Mouse (Mus musculus) lung, postnatal 25 days (tissue): ENCODE results near the gene Susd4.
A peak's percentile ranks its signal among the peaks of the same experiment; 100 is the strongest.

ENCODE experiments used
- DNase-seq: peaks from one replicate; pipeline ENCODE4 v3.0.0; 2022; ENCODE audit warnings: low spot score

Susd4 gene

DNA sequence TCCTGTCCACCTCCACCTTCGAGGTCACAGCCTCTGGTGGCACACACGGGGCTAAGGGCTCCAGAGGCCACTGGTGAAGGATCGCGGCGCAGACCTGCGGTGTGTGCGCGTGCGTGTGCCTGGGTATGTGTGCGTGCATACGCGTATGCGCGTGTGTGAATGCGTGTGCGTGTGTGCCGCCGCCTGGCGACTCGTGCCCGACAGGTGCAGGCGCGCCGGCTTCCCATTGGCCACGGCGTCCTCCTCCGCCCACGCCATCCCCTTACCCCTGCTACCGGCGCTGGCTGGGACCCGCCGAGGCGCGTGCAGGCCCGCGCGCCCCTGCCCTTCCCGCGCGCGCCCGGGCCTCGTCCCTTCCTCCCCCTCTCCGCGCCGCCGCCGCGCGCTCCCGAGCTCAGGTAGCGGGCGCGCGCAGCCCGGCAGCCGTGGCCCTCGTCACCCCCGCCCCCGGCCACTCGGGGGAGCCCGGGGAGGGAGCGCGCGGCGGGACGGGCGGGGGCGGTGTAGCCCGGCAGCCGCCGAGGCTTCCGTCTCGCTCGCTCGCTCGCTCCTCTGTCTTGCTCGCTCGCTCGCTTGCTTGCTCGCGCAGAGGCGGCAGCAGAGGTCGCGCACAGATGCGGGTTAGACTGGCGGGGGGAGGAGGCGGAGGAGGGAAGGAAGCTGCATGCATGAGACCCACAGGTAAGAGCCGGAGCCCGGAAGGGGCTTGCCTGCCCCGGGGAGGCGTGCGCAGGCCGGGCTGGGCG, at the start of gene Susd4:
TSS of gene Susd4 (plus strand) at position 145 of the 746 bp plus-strand sequence.
- DNase-seq, result peak; percentile 42

DNA sequence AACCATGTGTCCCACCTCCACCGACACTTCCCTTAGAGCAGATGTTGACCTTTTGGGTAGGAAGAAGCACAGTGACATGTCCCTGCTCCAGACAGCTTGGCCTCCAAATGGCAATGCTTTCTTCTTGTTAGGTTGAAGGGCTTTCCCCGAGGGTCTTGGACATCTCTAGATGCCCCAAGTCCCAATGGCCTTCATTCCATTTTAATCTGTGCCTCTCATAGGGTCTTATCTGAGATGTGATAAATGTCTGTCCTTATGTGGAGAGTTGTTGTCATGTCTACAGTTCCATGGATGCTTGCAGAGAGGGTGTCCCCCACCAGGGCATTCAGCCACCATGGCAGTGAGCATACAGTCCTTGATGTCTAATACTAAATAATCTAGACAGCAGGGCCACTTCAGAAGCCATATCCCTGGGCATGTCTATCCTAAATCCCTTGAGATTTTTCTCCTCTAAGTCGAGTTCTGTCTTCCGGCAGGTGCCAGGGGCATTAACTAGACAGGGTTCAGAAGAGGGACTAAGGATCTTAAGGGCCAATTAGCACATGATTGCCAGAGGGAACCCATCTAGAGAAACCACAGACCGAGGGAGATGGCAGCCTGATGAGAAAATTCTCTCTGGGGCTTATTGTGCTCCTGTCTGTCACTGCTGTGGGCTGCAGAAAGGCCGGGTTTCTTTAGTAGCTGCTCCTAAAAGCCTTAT, 49.3 kb upstream of the Susd4 start:
- DNase-seq, result no peak

- DNase-seq, result no peak
These were observed 36.1 kb upstream of the Susd4 start for GRCm38 (mm10) chr1:182727541-182727940.

GRCm38 (mm10) chr1:182729002-182729401, 34.7 kb upstream of the Susd4 start:
- no peak for DNase-seq

DNA sequence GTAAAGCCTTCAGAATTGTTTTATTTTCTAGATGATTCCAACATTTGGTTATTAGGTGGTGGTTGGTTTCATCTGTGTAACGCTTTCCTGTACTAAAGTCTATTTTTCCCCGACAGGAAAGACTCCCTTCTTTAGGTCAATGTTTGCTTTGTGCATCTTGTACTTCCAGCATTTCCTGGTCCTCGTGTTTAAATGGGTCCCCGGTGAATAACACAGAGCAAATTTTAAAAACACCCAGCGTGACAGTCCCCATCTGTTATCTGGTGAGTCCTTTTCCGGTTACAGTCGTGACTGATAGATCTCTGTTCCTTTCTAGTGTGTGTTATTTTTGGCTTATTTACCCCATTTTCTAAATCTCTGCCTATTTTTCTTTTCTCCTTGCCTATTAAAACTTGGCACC, 31.0 kb upstream of the Susd4 start:
- DNase-seq, result no peak

DNA sequence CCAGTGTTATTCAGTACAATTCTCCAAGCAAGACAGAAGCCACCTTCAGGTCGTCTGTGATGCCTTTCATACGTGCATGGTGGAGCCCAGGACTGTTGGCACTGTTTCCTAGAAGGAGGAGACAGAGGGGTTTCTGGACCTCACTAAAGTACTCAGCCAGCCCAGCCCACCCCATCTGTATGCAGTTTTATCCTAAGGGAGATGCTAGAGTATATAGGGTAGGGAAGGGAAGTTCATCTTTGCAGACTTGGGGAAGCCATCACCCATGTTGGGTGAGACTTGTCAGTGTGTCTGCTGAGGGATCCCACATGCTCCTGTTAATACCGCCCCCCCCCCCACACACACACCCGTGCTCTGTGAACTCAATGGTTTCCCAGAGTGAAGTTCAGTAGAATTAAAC, 27.8 kb upstream of the Susd4 start:
- no peak for DNase-seq

DNA sequence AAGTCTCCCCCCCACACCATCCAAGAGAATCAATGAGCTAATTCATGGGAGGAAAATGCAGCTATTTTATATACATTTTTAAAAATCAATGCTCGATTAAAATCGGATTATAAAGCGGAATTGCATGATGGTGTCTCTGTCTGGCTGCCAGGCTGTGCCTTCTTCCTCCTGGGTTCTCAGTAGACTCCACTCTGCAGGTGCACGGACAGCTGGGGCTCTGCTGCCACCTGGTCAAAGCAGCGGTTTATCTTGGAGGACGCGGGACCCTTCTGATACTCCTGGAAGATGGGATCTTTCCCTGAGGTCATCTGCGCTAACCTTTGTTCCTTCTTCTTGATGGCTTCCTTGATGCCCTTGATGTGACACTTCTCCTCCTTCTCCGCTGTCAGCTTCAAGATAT, 16.6 kb upstream of the Susd4 start:
- no peak for DNase-seq

DNA sequence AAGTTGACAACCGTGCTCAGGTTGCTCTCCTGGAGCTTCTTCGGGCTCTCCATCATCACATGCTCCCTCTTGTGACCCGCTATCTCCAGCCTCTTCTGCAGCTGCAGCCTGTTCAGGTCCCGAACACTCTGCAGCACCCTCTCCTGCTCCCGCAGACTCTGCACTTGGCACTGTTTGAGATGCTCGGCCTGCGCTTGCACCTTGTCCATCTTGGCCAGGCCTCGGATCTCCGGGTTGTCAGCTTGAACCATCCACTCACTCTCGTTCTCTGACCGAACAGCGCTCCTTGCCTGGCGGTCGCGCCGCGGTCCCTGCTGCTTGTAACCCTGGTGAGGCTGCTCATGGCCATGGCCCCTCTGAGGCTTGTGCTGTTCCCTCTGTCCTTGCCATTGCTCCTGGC, 15.8 kb upstream of the Susd4 start:
- DNase-seq, result no peak

DNA sequence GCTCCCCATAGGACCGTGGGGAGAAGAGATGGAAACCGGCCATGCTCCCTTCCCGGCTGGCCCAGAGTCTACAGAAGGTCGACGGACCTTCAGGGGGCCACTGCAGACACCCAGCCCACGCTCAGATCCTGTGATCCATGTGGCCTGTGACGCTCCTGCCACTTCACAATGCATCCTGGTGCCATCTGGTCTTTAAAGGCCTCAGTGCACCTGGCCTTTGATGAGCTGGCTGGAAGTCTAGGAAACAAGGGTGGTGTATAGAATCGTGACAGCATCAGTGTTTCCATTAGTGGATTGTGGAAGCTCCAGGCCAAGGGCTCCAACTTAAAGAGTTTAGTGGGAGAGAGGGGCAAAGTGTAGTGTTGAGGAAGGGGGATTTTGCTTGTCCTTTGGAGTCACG, 14.6 kb upstream of the Susd4 start, which contains the start of gene Ccdc185:
TSS of gene Ccdc185 (minus strand) at position 101 of the 400 bp plus-strand sequence.
- DNase-seq, result no peak

GRCm38 (mm10) chr1:182751301-182751700, 12.4 kb upstream of the Susd4 start:
- DNase-seq, result no peak

DNA sequence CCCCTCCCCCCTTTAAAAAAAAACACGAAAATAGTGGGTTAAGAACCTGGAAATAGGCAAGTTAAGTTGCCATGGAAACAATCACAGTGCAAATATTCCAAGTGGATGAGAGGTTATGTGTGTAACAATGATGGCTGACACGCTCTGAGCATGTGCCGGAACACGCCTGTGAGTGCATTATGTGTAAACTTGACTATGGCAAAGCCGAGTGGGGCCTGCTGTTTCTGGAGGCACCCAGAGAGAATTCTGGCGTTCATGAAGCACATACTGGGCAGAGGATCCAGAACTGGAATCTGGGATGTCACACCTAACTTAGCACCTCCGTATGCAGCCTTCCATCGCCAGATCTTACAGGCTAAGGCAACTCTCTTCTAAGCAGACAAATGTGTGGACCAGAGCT, 10.0 kb upstream of the Susd4 start:
- DNase-seq, result no peak

DNA sequence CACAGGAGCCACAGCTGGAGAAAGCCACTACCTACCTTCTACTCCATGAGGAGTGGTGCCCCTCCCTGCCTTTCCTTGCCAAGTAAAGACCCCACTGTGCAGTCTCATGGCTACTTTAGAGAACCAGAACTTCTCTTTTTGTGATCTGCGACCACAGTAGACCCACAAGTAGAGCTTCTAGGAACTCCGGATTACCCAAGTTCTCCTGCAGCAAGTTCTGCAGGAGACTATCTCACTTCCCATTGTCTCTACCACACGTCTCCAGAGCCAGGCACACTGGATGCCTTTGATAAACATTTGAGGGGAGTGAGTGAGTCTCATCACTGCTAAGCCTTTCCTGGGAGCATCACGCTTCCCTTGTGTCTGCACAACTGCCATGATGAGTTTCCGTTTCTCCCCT, 8.8 kb upstream of the Susd4 start:
- no peak for DNase-seq

DNA sequence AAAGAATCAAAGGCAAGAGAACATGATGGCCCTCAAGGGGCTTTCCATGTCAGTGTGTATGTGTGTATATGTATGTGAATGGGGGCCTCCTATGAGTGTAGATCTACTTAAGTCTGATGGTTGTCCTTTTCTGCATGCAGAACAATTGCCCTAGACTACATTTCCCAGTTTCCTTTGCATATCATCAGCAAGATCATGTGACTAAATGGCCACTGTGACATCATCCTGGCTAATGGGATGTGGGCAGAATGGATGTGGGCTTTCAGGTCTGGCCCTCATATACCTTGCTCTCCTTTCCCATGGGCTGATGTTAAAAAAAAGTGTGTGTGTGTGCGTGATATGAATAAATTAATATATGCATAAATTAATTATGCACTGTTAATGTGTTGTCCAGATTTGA, 4.9 kb upstream of the Susd4 start:
- no peak for DNase-seq

GRCm38 (mm10) chr1:182763191-182763715, 407 bp upstream of the Susd4 start:
- no peak for DNase-seq

- no peak for DNase-seq
These were observed 1.1 kb downstream of the Susd4 start for GRCm38 (mm10) chr1:182764541-182765281.

- DNase-seq, result no peak
These were observed 11.9 kb downstream of the Susd4 start for GRCm38 (mm10) chr1:182775576-182775975.

DNA sequence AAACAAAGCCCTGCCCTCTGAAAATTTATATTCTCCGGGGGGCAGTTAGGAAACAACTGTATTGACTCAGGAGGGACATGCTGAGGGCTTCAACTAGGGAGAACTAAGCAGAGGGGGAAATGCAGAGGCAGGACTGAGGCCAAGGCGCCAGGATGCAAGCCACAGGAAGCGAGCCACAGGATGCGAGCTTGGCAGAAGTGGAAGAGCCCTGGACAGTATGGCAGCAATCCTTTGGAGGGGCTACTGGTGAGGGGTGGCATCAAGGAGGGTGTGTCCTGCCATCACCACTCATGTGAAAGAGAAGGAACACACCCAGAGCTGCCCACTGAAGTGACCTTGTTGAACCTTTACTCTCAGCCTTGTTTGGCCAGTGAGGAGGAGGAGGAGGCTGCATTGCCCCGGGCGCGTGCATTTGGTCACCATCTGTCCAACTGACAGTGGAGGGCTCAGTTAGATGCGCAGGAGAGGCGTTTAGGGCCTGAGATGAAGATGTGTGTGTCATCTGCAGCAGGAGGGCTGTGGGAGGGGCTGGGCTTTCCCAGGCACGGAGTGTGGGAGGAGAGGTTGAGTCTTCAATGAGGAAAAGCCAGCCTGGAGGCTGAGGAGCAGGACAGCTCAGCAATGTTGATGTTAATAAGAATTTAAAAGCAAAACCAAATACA, 13.2 kb downstream of the Susd4 start:
- DNase-seq, result no peak

- no peak for DNase-seq
These were observed 14.6 kb downstream of the Susd4 start for GRCm38 (mm10) chr1:182778225-182778624.

GRCm38 (mm10) chr1:182779024-182779520, 15.4 kb downstream of the Susd4 start:
- no peak for DNase-seq

GRCm38 (mm10) chr1:182783774-182784173, 20.1 kb downstream of the Susd4 start:
- no peak for DNase-seq

- no peak for DNase-seq
These were observed 21.1 kb downstream of the Susd4 start for GRCm38 (mm10) chr1:182784784-182785183.

DNA sequence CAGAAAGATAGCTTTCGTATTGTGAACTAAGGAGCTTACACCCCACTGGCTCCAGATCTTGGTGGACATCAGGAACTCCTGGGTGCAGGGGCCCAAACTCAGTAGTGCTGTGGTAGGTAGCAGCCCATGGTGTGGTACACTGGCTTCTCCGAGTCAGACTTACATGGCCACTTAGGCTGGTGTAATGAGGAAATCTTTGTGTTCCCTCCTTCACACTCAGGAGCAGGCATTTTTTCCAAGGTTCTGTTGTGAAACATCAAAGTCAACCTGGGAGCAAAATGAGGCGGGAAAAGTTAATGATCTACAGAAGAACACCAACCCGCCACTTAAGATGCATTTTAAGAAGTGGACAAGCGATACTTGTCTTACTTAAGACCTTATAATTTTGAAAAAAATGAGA, 21.8 kb downstream of the Susd4 start:
- no peak for DNase-seq
